8 mouse cellular contexts compared by ENCODE assay signal in genomic region chr11:78182961-78183844, GRCm38 (mm10). TPM values are rescaled to one million over a fixed set of nuclear protein-coding genes. Genes with fewer than 3 reads are reported as not detected.
DNase-seq lines count a peak whose midpoint lies in the region; ATAC-seq and TF ChIP-seq lines count a peak whose summit lies in the region.

Gene Rpl23a (minus strand): TSS chr11:78183584.

- H3K9me3 ChIP-seq in MEL (replicated peaks; ENCODE audit: insufficient read depth, low read length): no peaks in the 10 kb centered on the region
- H3K9me3 ChIP-seq in lung, embryonic 14.5 days (ENCODE audit: low read depth, low read length): no peaks in the 10 kb centered on the region

- TF ChIP-seq POLR2A in MEL (IDR thresholded peaks at IDR 0.05; ENCODE audit: control insufficient read depth in 1 of 2, insufficient read depth in 1 of 2, low read depth in 1 of 2, low read length in 2 of 2, poor library complexity in 1 of 2): peak; percentile 89 to 99; a peak in 3 of 4 replicates
- TF ChIP-seq POLR2A in cerebellum, adult 2 months (IDR thresholded peaks at IDR 0.05; ENCODE audit: borderline replicate concordance, insufficient read depth, low read length): peak; percentile 98; the same call in 1 of the 2 replicates

- peak within 1 kb of the TSS; percentile 91 for H3K9ac ChIP-seq in MEL (ENCODE audit: control insufficient read depth, low read depth, low read length, poor library complexity, severe bottlenecking)
- peak within 1 kb of the TSS; percentile 95 for H3K9ac ChIP-seq in lung, embryonic 14.5 days

- H3K27ac ChIP-seq in MEL (ENCODE audit: control insufficient read depth, low read depth, low read length): peak within 1 kb of the TSS; percentile 89
- peak within 1 kb of the TSS; percentile 67 for H3K27ac ChIP-seq in cerebellum, adult 2 months (ENCODE audit: insufficient read depth, low read length)
- peak within 1 kb of the TSS; percentile 94 for H3K27ac ChIP-seq in lung, embryonic 14.5 days (ENCODE audit: low read depth)

- 1% methylated on average over 38 of the region's 38 CpGs for WGBS in cerebellum, adult 2 months
- WGBS in lung, embryonic 14.5 days: under 1% methylated on average over 38 of the region's 38 CpGs

- no peak for TF ChIP-seq RAD21 in MEL (IDR thresholded peaks at IDR 0.05; ENCODE audit: low read depth, low read length)

- peaks cover 12 to 34% of the 10 kb centered on the region in 2 experiments for H3K36me3 ChIP-seq in MEL (ENCODE audit: control insufficient read depth in 1 of 2, insufficient read depth in 2 of 2, low read length in 2 of 2)
- peaks cover 33% of the 10 kb centered on the region for H3K36me3 ChIP-seq in lung, embryonic 14.5 days (ENCODE audit: insufficient read depth)

- H3K4me1 ChIP-seq in MEL (ENCODE audit: control insufficient read depth in 1 of 2, insufficient read depth in 2 of 2, low read length in 2 of 2): peaks cover 4 to 19% of the 10 kb centered on the region in 2 experiments; a peak in 3 of 4 replicates
- peaks cover 5% of the 10 kb centered on the region for H3K4me1 ChIP-seq in cerebellum, adult 2 months (ENCODE audit: control insufficient read depth, insufficient read depth, low read length)
- H3K4me1 ChIP-seq in lung, embryonic 14.5 days (ENCODE audit: insufficient read depth): peaks cover 6% of the 10 kb centered on the region; the same call in 1 of the 2 replicates

- peak within 1 kb of the TSS; percentile 62 to 72 for H3K4me3 ChIP-seq in MEL (ENCODE audit: control insufficient read depth in 1 of 2, insufficient read depth in 1 of 2, low read depth in 2 of 2, low read length in 2 of 2)
- H3K4me3 ChIP-seq in cerebellum, adult 2 months (replicated peaks; ENCODE audit: insufficient read depth, low read depth, low read length): peak within 1 kb of the TSS; percentile 84
- peak within 1 kb of the TSS; percentile 96 for H3K4me3 ChIP-seq in lung, embryonic 14.5 days (ENCODE audit: low read depth, low read length)

- TF ChIP-seq EP300 in MEL (IDR thresholded peaks at IDR 0.05; ENCODE audit: low read depth in 1 of 2, low read length in 2 of 2): no peak

- peak within 1 kb of the TSS; percentile 96 for H3K4me2 ChIP-seq in lung, embryonic 14.5 days

- peaks cover 31% of the 10 kb centered on the region for H3K79me2 ChIP-seq in MEL (ENCODE audit: control insufficient read depth, insufficient read depth, low read length, poor library complexity)

- peak in 2 of 3 experiments; percentile 33 to 42; a peak in 3 of 6 replicates for TF ChIP-seq CTCF in MEL (IDR thresholded peaks at IDR 0.05 in 2 of 3, conservative IDR thresholded peaks at IDR 0.05 in 1 of 3; ENCODE audit: control insufficient read depth in 1 of 3, insufficient read depth in 1 of 3, low read depth in 2 of 3, low read length in 3 of 3, poor library complexity in 1 of 3, severe bottlenecking in 1 of 3)
- peak; percentile 38; the same call in 1 of the 2 replicates for TF ChIP-seq CTCF in cerebellum, adult 2 months (IDR thresholded peaks at IDR 0.05; ENCODE audit: borderline replicate concordance, insufficient read depth, low read depth, low read length)
- peak; percentile 14 for TF ChIP-seq CTCF in lung, embryonic 14.5 days (IDR thresholded peaks at IDR 0.05; ENCODE audit: low read depth)

- no peaks in the 10 kb centered on the region for H3K27me3 ChIP-seq in MEL (ENCODE audit: control insufficient read depth in 1 of 2, insufficient read depth in 2 of 2, low read length in 2 of 2)
- H3K27me3 ChIP-seq in cerebellum, adult 2 months (ENCODE audit: control insufficient read depth, insufficient read depth, low read length): no peaks in the 10 kb centered on the region
- no peaks in the 10 kb centered on the region for H3K27me3 ChIP-seq in lung, embryonic 14.5 days (ENCODE audit: insufficient read depth, low read length)

- DNase-seq in MEL (ENCODE audit: low read depth, low spot score): peak; percentile 98
- peak; percentile 91 for DNase-seq in cerebellum, adult 2 months
- peak; percentile 87 to 90 for DNase-seq in layer of hippocampus, adult 8-10 months (ENCODE audit: low spot score in 2 of 2)
- peak; percentile 96 for DNase-seq in lung, embryonic 14.5 days
- peak; percentile 91 for DNase-seq in testis, postnatal 14 days (ENCODE audit: low spot score)

- peak; percentile 92 for ATAC-seq in frontal cortex, adult (ENCODE audit: low TSS enrichment)
- peak; percentile 84 to 86 for ATAC-seq in hematopoietic stem cell, adult 5-6 weeks (replicated peaks in 1 of 2; ENCODE audit: insufficient read depth in 1 of 2, low FRiP score in 2 of 2, low TSS enrichment in 1 of 2, low read depth in 1 of 2, poor library complexity in 2 of 2, severe bottlenecking in 2 of 2)
- peak; percentile 86 for ATAC-seq in lung, embryonic 14.5 days (ENCODE audit: insufficient read depth)
- ATAC-seq in neutrophil, adult 5-6 weeks (ENCODE audit: extremely low read depth, insufficient number of reproducible peaks, low FRiP score, poor library complexity, severe bottlenecking): peak; percentile 96

TF ChIP-seq in MEL, 35 proteins besides CTCF, POLR2A, EP300 and RAD21:
- TF ChIP-seq JUND (IDR thresholded peaks at IDR 0.05; ENCODE audit: low read depth, low read length): no peak
- TF ChIP-seq SMC3 (IDR thresholded peaks at IDR 0.05; ENCODE audit: low read depth, low read length): 0 out of 2 replicates have a peak, but pooled peaks have one; percentile 12
- peak; percentile 82; the same call in 1 of the 2 replicates for TF ChIP-seq TCF12 (IDR thresholded peaks at IDR 0.05; ENCODE audit: low read depth, low read length)
- peak; percentile 98 for TF ChIP-seq POLR2AphosphoS2 (IDR thresholded peaks at IDR 0.05; ENCODE audit: low read length)
- TF ChIP-seq ZMIZ1 (IDR thresholded peaks at IDR 0.05; ENCODE audit: low read depth, low read length): peak; percentile 98
- TF ChIP-seq POLR2AphosphoS5 (IDR thresholded peaks at IDR 0.05; ENCODE audit: borderline replicate concordance, low read depth, low read length): peak; percentile 91; the same call in 1 of the 2 replicates
- TF ChIP-seq TAL1 (IDR thresholded peaks at IDR 0.05; ENCODE audit: low read length): no peak
- peak; percentile 99 for TF ChIP-seq CHD2 (IDR thresholded peaks at IDR 0.05; ENCODE audit: low read length)
- no peak for TF ChIP-seq BHLHE40 (IDR thresholded peaks at IDR 0.05; ENCODE audit: borderline replicate concordance, low read depth, low read length)
- TF ChIP-seq MAX (IDR thresholded peaks at IDR 0.05; ENCODE audit: low read length): peak; percentile 50
- no peak for TF ChIP-seq RCOR1 (IDR thresholded peaks at IDR 0.05; ENCODE audit: low read depth, low read length)
- peak; percentile 63; the same call in 1 of the 2 replicates for TF ChIP-seq CHD1 (IDR thresholded peaks at IDR 0.05; ENCODE audit: low read depth, low read length)
- no peak for TF ChIP-seq MAFK (IDR thresholded peaks at IDR 0.05; ENCODE audit: borderline replicate concordance, low read depth, low read length)
- TF ChIP-seq KAT2A (conservative IDR thresholded peaks at IDR 0.05; ENCODE audit: low read depth, low read length): peak; percentile 98
- no peak; the same call in 1 of the 2 replicates for TF ChIP-seq ETS1 (IDR thresholded peaks at IDR 0.05; ENCODE audit: low read depth, low read length)
- peak; percentile 12; the same call in 1 of the 2 replicates for TF ChIP-seq ZNF384 (IDR thresholded peaks at IDR 0.05; ENCODE audit: low read depth, low read length)
- TF ChIP-seq MAZ (IDR thresholded peaks at IDR 0.05; ENCODE audit: low read depth, low read length): no peak
- no peak for TF ChIP-seq UBTF (IDR thresholded peaks at IDR 0.05; ENCODE audit: borderline replicate concordance, insufficient read depth, low read depth, low read length)
- peak; percentile 99 for TF ChIP-seq HCFC1 (IDR thresholded peaks at IDR 0.05; ENCODE audit: low read depth, low read length)
- TF ChIP-seq NRF1 (IDR thresholded peaks at IDR 0.05; ENCODE audit: insufficient read depth, low read depth, low read length, poor library complexity, severe bottlenecking): peak; percentile 73
- TF ChIP-seq MXI1 (IDR thresholded peaks at IDR 0.05; ENCODE audit: low read depth, low read length): peak; percentile 69; the same call in 1 of the 2 replicates
- TF ChIP-seq MYB (IDR thresholded peaks at IDR 0.05; ENCODE audit: low read depth, low read length): no peak
- TF ChIP-seq E2F4 (IDR thresholded peaks at IDR 0.05; ENCODE audit: borderline replicate concordance, low read depth, low read length): no peak
- TF ChIP-seq USF2 (IDR thresholded peaks at IDR 0.05; ENCODE audit: borderline replicate concordance in 1 of 2, insufficient read depth in 1 of 2, low read depth in 1 of 2, low read length in 2 of 2): no peak
- TF ChIP-seq MYC (IDR thresholded peaks at IDR 0.05; ENCODE audit: low read depth, low read length): peak; percentile 95
- no peak for TF ChIP-seq ZKSCAN1 (IDR thresholded peaks at IDR 0.05; ENCODE audit: low read depth, low read length)
- peak; percentile 88 for TF ChIP-seq SIN3A (IDR thresholded peaks at IDR 0.05; ENCODE audit: low read length)
- TF ChIP-seq GATA1 (IDR thresholded peaks at IDR 0.05; ENCODE audit: low read depth, low read length): no peak; the same call in 1 of the 2 replicates
- no peak for TF ChIP-seq MEF2A (IDR thresholded peaks at IDR 0.05; ENCODE audit: extremely low read depth, insufficient replicate concordance, low read depth, low read length, poor library complexity, severe bottlenecking)
- TF ChIP-seq TBP (IDR thresholded peaks at IDR 0.05; ENCODE audit: low read depth, low read length): peak; percentile 99
- no peak for TF ChIP-seq ZC3H11A (IDR thresholded peaks at IDR 0.05; ENCODE audit: low read depth, low read length)
- peak; percentile 74 for TF ChIP-seq USF1 (IDR thresholded peaks at IDR 0.05; ENCODE audit: low read depth, low read length)
- peak; percentile 99 for TF ChIP-seq NELFE (IDR thresholded peaks at IDR 0.05; ENCODE audit: low read depth, low read length)
- no peak for TF ChIP-seq ELF1 (IDR thresholded peaks at IDR 0.05; ENCODE audit: low read depth, low read length)
- TF ChIP-seq GABPA (IDR thresholded peaks at IDR 0.05; ENCODE audit: low read depth, low read length): no peak

RNA-seq across cellular contexts. Expression of gene Rpl23a, which starts in this region (rescaled TPM):
- total RNA-seq in MEL (2012; rRNA removed): 3,920 and 4,112 TPM in 2 replicates
- 1,000 to 10,000 TPM in 1 of 2 experiments, not detected in 1; 2,892 TPM for polyA plus RNA-seq in MEL (2012; ENCODE audit: insufficient read depth in 1 of 2, insufficient read length in 2 of 2, low read depth in 1 of 2, low replicate concordance in 2 of 2, missing spikeins in 1 of 2)
- polyA plus RNA-seq in cerebellum, adult 2 months (2012; rRNA removed): 1,121 and 1,182 TPM in 2 replicates
- total RNA-seq in hematopoietic stem cell, adult 5-6 weeks (2017): 3,301 and 3,769 TPM in 2 replicates
- total RNA-seq in layer of hippocampus, adult 8-10 months (2022): 100 to 1,000 TPM; 606 to 878 (median 722) TPM
- polyA plus RNA-seq in lung, embryonic 14.5 days (2014; fragmentation: Nextera tagmentation; extraction: Ambion mirVana): 1,638 and 1,710 TPM in 2 replicates
- 1,363 and 1,388 TPM in 2 replicates for total RNA-seq in neutrophil, adult 5-6 weeks (2017)

Comparison
In these comparisons a context has a peak if more than half of its experiments do, and no peak if none do; other contexts are left out.
1. Peak in every context shown above with its lines: DNase-seq, ATAC-seq, H3K4me3 ChIP-seq and H3K27ac ChIP-seq.